Mouse (Mus musculus) lung, embryonic 16.5 days (tissue): ENCODE measurements around the gene Gpd2. TPM values are rescaled to one million over a fixed set of nuclear protein-coding genes. Genes with fewer than 3 reads are reported as not detected.

ENCODE experiments used
- ATAC-seq: fragments of 200-750 bp; cut with Nextera tagmentation; 2 replicates; pipeline ENCODE4 v1.8.0; 2017; ENCODE audit warnings: low read depth, mild to moderate bottlenecking, moderate library complexity
- H3K27ac ChIP-seq: fragments of 300-500 bp; sonication (generic); 2 replicates; pipeline ENCODE4 v1.5.1; 2014; ENCODE audit warnings: mild to moderate bottlenecking, control low read depth, low read length
- H3K27me3 ChIP-seq: fragments of 300-500 bp; sonication (generic); 2 replicates; pipeline ENCODE4 v1.6.1; 2014; ENCODE audit warnings: low read depth, low read length, mixed read lengths; ENCODE audit not compliant: control insufficient read depth, insufficient read depth
- H3K36me3 ChIP-seq: fragments of 300-500 bp; sonication (generic); 2 replicates; pipeline ENCODE4 v1.6.1; 2014; ENCODE audit warnings: low read length; ENCODE audit not compliant: control insufficient read depth, insufficient read depth
- H3K4me1 ChIP-seq: fragments of 300-500 bp; sonication (generic); replicated peaks from 2 replicates; pipeline ENCODE4 v1.6.1; 2014; ENCODE audit warnings: low read length, mixed read lengths; ENCODE audit not compliant: control insufficient read depth, insufficient read depth
- H3K4me2 ChIP-seq: fragments of 300-500 bp; sonication (generic); 2 replicates; pipeline ENCODE4 v1.6.1; 2014; ENCODE audit warnings: low read depth, low read length, control low read depth
- H3K4me3 ChIP-seq: fragments of 300-500 bp; sonication (generic); 2 replicates; pipeline ENCODE4 v1.5.1; 2014; ENCODE audit warnings: mild to moderate bottlenecking, low read length, control low read depth
- H3K9ac ChIP-seq: fragments of 300-500 bp; sonication (generic); 2 replicates; pipeline ENCODE4 v1.6.1; 2014; ENCODE audit warnings: low read length, control low read depth
- H3K9me3 ChIP-seq: fragments of 300-500 bp; sonication (generic); 2 replicates; pipeline ENCODE4 v1.6.1; 2016; ENCODE audit warnings: low read length; ENCODE audit not compliant: control insufficient read depth
- WGBS: fragments of 180-500 bp; shearing (Covaris S2); extraction: QIAGEN DNeasy Blood & Tissue Kit; methylation state at CpG from one replicate; pipeline ENCODE4 v1.1.7; 2014; 5-methylcytosine and 5-hydroxymethylcytosine counted together
- polyA plus RNA-seq: library from polyadenylated mRNA; unstranded; fragments of >200 nt; fragmentation: Nextera tagmentation; extraction: Ambion mirVana; gene quantifications from 2 replicates; pipeline ENCODE4 v1.2.1, GENCODE M21; 2015

Gpd2 gene
- polyA plus RNA-seq, 1 experiment from 2014 or later = 16.9 TPM

GRCm38 (mm10) chr2:57316055-57316454 is 78.6 kb downstream of the Gpd2 start:
- no peaks in the 10 kb centered on the region for H3K27me3 ChIP-seq
- no peaks in the 10 kb centered on the region for H3K4me1 ChIP-seq
- ATAC-seq = no peak
- no peak overlapping the region for H3K9ac ChIP-seq
- H3K27ac ChIP-seq = no peak overlapping the region
- WGBS = 45% methylated on average over 2 of the region's 2 CpGs
- H3K9me3 ChIP-seq = no peaks in the 10 kb centered on the region
- no peak overlapping the region for H3K4me2 ChIP-seq
- H3K36me3 ChIP-seq = no peaks in the 10 kb centered on the region
- H3K4me3 ChIP-seq = no peak overlapping the region

- Histone ChIP-seq H3K27ac (no peak overlapping the region), H3K4me2 (no peak overlapping the region), H3K4me1 (no peaks in the 10 kb centered on the region), H3K9ac (no peak overlapping the region), H3K36me3 (no peaks in the 10 kb centered on the region), H3K4me3 (no peak overlapping the region), H3K27me3 (no peaks in the 10 kb centered on the region), H3K9me3 (no peaks in the 10 kb centered on the region)
- WGBS = 70% methylated on average over 3 of the region's 3 CpGs
- ATAC-seq = no peak
Measured at GRCm38 (mm10) chr2:57318336-57318735, 80.9 kb downstream of the Gpd2 start.

GRCm38 (mm10) chr2:57326091-57326490 is 88.7 kb downstream of the Gpd2 start:
- Histone ChIP-seq H3K9me3 (no peaks in the 10 kb centered on the region), H3K4me2 (no peak overlapping the region), H3K36me3 (no peaks in the 10 kb centered on the region), H3K4me3 (no peak overlapping the region), H3K27ac (no peak overlapping the region), H3K4me1 (no peaks in the 10 kb centered on the region), H3K27me3 (no peaks in the 10 kb centered on the region), H3K9ac (no peak overlapping the region)
- no peak for ATAC-seq
- 87% methylated on average over 8 of the region's 8 CpGs for WGBS

DNA sequence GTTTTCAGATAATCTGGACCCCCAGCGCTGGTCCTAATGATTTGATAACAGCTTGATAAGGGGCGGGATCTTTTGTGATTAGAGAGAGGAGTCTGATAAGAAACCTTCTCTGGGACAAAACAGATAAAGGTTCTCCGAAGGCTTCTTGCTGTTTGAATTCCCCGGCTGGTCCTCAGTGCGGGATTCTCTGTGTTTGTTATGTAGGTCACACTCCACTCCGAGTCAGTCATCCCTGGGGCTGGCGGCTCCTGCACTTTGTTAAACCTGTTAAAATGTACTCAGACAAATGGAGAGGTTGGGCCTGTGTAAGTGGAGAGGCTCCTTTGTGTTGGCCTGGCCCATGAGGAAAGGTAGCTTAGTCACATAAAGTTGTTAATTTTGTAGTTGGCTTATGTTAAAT is 91.9 kb downstream of the Gpd2 start:
- no peaks in the 10 kb centered on the region for H3K4me1 ChIP-seq
- no peak overlapping the region for H3K4me3 ChIP-seq
- no peak for ATAC-seq

DNA sequence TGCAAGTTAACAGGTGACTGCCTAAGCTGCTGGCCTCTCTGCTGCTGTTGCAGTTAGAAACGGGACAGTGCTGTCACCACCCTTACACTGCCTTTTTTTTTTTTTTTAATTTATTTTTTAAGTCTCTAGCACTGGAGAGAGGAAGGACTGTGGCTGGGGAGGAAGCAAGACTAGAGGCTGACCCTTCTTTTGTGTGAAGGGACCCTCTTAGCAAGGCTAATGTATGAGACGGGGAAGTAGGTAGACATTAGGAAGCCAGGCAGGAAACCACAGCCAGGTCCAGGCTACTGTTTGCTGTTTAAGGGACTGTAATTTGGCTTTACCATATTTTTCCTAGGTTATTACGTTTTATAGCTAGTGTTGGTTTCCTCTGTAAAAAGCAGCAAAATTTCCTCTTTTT is 93.4 kb downstream of the Gpd2 start:
- H3K4me3 ChIP-seq = no peak overlapping the region
- no peak overlapping the region for H3K4me2 ChIP-seq
- no peaks in the 10 kb centered on the region for H3K9me3 ChIP-seq
- no peaks in the 10 kb centered on the region for H3K4me1 ChIP-seq
- no peak overlapping the region for H3K9ac ChIP-seq
- H3K36me3 ChIP-seq = no peaks in the 10 kb centered on the region
- 51% methylated on average over 3 of the region's 3 CpGs for WGBS
- H3K27me3 ChIP-seq = no peaks in the 10 kb centered on the region
- no peak for ATAC-seq
- no peak overlapping the region for H3K27ac ChIP-seq

More for the DNA sequence above, 91.9 kb downstream of the Gpd2 start:
- Histone ChIP-seq H3K27ac (no peak overlapping the region), H3K36me3 (no peaks in the 10 kb centered on the region), H3K9me3 (no peaks in the 10 kb centered on the region), H3K4me2 (no peak overlapping the region), H3K27me3 (no peaks in the 10 kb centered on the region), H3K9ac (no peak overlapping the region)
- 21% methylated on average over 7 of the region's 7 CpGs for WGBS

GRCm38 (mm10) chr2:57331266-57331665 is 93.8 kb downstream of the Gpd2 start:
- Histone ChIP-seq H3K36me3 (no peaks in the 10 kb centered on the region), H3K4me3 (no peak overlapping the region), H3K4me2 (no peak overlapping the region), H3K27me3 (no peaks in the 10 kb centered on the region), H3K9ac (no peak overlapping the region), H3K27ac (no peak overlapping the region), H3K9me3 (no peaks in the 10 kb centered on the region), H3K4me1 (no peaks in the 10 kb centered on the region)
- 75% methylated on average over 8 of the region's 8 CpGs for WGBS
- ATAC-seq = no peak

GRCm38 (mm10) chr2:57333481-57333880 is 96.0 kb downstream of the Gpd2 start:
- Histone ChIP-seq H3K27me3 (no peaks in the 10 kb centered on the region), H3K27ac (no peak overlapping the region), H3K36me3 (no peaks in the 10 kb centered on the region), H3K4me1 (no peaks in the 10 kb centered on the region), H3K9me3 (no peaks in the 10 kb centered on the region), H3K4me2 (no peak overlapping the region), H3K9ac (no peak overlapping the region), H3K4me3 (no peak overlapping the region)
- ATAC-seq = no peak
- 85% methylated on average over 6 of the region's 6 CpGs for WGBS

DNA sequence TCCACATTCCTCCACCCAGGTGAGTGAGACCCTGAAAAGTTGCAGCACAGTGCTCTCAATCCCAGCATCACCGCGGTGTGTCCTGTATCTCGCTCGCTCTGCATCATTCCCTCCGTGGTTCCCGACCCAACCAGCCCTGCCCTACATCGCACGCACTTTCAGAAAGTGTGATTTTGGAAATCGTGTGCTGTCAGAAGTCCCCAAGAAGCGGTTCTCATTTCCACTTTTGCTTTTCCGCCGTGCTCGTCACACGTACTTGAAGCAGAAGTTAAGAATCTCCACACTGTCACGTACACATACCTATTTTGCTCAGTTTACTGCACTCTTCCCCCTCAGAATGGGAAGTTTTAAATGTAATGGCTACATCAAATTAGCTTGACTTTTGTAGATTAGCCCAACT is 98.0 kb downstream of the Gpd2 start:
- Histone ChIP-seq H3K9me3 (no peaks in the 10 kb centered on the region), H3K27me3 (no peaks in the 10 kb centered on the region), H3K36me3 (no peaks in the 10 kb centered on the region), H3K4me2 (no peak overlapping the region), H3K9ac (no peak overlapping the region), H3K4me3 (no peak overlapping the region), H3K4me1 (no peaks in the 10 kb centered on the region), H3K27ac (no peak overlapping the region)
- ATAC-seq = no peak
- 85% methylated on average over 15 of the region's 15 CpGs for WGBS

DNA sequence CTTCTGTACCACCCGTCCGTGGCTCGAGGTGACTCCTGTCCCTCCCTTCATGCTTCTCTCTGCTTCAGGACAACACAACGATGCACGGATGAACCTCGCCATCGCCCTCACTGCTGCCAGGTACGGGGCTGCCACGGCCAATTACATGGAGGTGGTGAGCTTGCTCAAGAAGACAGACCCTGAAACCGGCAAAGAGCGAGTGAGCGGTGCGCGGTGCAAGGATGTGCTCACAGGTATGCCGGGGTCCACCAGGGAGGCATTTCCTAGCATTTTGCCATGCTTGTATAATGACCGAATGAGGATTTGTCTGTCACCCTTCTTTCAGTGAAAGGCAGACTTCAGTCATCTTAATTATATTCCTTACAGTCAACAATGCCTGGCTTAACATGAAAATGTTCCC is 101.3 kb downstream of the Gpd2 start:
- H3K27me3 ChIP-seq = no peaks in the 10 kb centered on the region
- H3K4me2 ChIP-seq = no peak overlapping the region
- H3K9ac ChIP-seq = no peak overlapping the region
- WGBS = 93% methylated on average over 16 of the region's 16 CpGs
- H3K9me3 ChIP-seq = no peaks in the 10 kb centered on the region
- no peaks in the 10 kb centered on the region for H3K4me1 ChIP-seq
- no peak for ATAC-seq
- no peak overlapping the region for H3K27ac ChIP-seq
- H3K4me3 ChIP-seq = no peak overlapping the region
- no peaks in the 10 kb centered on the region for H3K36me3 ChIP-seq

DNA sequence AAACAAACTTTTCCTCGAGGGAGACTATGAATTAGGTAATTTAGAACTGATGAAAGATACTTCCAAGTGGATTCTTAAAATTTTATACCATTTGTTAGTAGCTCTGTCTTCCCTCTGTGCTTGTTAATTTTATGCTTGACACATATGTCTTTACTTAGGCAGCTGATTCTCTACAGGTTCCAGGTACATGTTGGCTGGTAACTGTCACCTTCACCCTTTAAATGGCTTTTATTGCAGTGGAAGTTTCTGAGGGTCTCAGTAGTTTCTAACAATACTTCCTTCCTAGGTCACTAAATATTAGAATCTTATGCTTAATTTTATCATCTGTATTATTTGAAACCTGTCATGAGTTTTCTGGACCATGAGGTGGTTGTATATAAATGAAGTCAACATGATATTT is 105.5 kb downstream of the Gpd2 start:
- H3K4me1 ChIP-seq = no peaks in the 10 kb centered on the region
- no peak overlapping the region for H3K9ac ChIP-seq
- no peak overlapping the region for H3K4me2 ChIP-seq
- ATAC-seq = no peak
- no peak overlapping the region for H3K4me3 ChIP-seq
- no peaks in the 10 kb centered on the region for H3K27me3 ChIP-seq
- H3K9me3 ChIP-seq = no peaks in the 10 kb centered on the region
- H3K36me3 ChIP-seq = no peaks in the 10 kb centered on the region; the same call in 1 of the 2 replicates
- WGBS = 22% methylated on average over 1 of the region's 1 CpGs
- H3K27ac ChIP-seq = no peak overlapping the region
